8 mouse cellular contexts compared by ENCODE assay signal in the genomic region with DNA sequence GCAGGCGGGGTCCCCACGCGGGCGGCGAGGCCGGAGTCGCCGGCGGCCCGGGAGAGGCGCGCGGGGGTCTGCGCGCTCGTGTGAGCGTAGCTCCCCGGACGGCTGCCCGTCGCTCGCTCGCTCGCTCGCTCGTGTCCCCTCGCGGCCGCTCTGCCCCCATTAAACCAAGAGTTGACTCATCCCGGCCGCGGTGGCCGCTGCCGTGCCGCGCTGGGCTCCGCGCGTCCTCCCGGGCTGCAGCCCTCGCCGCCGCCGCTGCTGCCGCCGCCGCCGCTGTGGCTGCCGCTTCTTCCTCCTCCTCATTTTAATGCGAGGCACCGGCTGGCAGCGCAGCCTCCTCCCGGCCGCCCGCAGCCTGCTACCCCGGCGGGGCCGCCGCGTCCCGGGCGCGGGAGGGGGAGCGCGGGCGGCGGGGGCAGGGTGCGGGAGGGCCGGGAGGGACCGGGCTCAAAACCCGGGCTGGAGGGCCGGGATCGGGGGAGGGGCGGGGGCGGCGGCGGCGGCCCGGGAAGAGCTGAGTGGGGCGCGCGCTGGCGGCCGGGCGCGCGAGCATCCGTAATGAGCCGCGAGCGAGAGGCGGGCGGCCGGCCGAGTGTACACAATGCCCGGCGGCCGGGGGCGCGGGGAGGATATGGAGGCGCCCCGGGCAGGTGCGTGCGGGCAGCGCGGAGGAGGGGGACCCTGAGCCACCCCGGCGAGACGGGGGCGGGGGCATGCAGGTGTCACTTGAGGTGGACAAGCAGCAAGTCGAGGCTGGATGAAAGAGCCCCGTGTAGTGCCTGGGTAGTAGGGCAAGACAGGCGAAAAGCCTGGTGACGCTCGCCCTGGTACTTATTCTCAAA. TPM values are rescaled to one million over a fixed set of nuclear protein-coding genes. Genes with fewer than 3 reads are reported as not detected.
DNase-seq lines count a peak whose midpoint lies in the region; ATAC-seq and TF ChIP-seq lines count a peak whose summit lies in the region.

No protein-coding gene starts in this region.

- H3K27me3 ChIP-seq in small intestine, adult 2 months (ENCODE audit: control insufficient read depth, insufficient read depth, low read length), result peaks cover 23% of the 10 kb centered on the region

- no peaks in the 10 kb centered on the region for H3K4me1 ChIP-seq in embryonic fibroblast, embryonic 13.5 days (ENCODE audit: control insufficient read depth, insufficient read depth, low read length)
- no peaks in the 10 kb centered on the region for H3K4me1 ChIP-seq in small intestine, adult 2 months (ENCODE audit: control insufficient read depth, insufficient read depth, insufficient read length, low read length)

- WGBS in small intestine, adult 2 months, result 2% methylated on average over 90 of the region's 115 CpGs

- TF ChIP-seq POLR2A in embryonic fibroblast, embryonic 13.5 days (IDR thresholded peaks at IDR 0.05; ENCODE audit: low read depth, low read length), result no peak
- TF ChIP-seq POLR2A in small intestine, adult 2 months (IDR thresholded peaks at IDR 0.05; ENCODE audit: low read depth, low read length), result no peak

- intact Hi-C loops in heart, postnatal 14 days (cut with DNase I), result no loop called here

- ATAC-seq in erythroid progenitor cell, adult 5-6 weeks (replicated peaks; ENCODE audit: low FRiP score, poor library complexity, severe bottlenecking), result no peak

- TF ChIP-seq CTCF in embryonic fibroblast, embryonic 13.5 days (IDR thresholded peaks at IDR 0.05; ENCODE audit: borderline replicate concordance, insufficient read depth, low read length), result no peak
- no peak for TF ChIP-seq CTCF in small intestine, adult 2 months (IDR thresholded peaks at IDR 0.05; ENCODE audit: extremely low read depth, insufficient read length, insufficient replicate concordance, low read depth, low read length)

- peak; percentile 73 for DNase-seq in Muller cell, postnatal 12 days (ENCODE audit: inconsistent ontology term)
- DNase-seq in adrenal gland, postnatal 4 days (ENCODE audit: low spot score in 2 of 2), result peak; percentile 26 to 43
- peak; percentile 72 to 76 for DNase-seq in heart, postnatal 14 days
- DNase-seq in layer of hippocampus, postnatal 25 days (ENCODE audit: extremely low spot score in 1 of 2, low spot score in 1 of 2), result peak; percentile 33 to 49
- peak; percentile 60 for DNase-seq in mesoderm, embryonic 11.5 days (ENCODE audit: low read depth, low spot score)

- peak overlapping the region; percentile 74 for H3K4me3 ChIP-seq in embryonic fibroblast, embryonic 13.5 days (ENCODE audit: insufficient read depth, low read length)
- H3K4me3 ChIP-seq in small intestine, adult 2 months (ENCODE audit: low read depth, low read length), result peak overlapping the region; percentile 78

- H3K27ac ChIP-seq in embryonic fibroblast, embryonic 13.5 days (ENCODE audit: insufficient read depth, low read length), result no peak overlapping the region
- no peak overlapping the region; the same call in 1 of the 2 replicates for H3K27ac ChIP-seq in small intestine, adult 2 months (ENCODE audit: insufficient read depth, low read depth, low read length)

- no peaks in the 10 kb centered on the region for H3K36me3 ChIP-seq in small intestine, adult 2 months (ENCODE audit: control insufficient read depth, insufficient read depth, low read length)

RNA-seq across cellular contexts. Expression of gene Satb1, which starts 19.9 kb away (rescaled TPM):
- 10 to 100 TPM; 29.3 to 36.0 TPM for total RNA-seq in adrenal gland, postnatal 4 days (2021)
- 6.2 and 6.5 TPM in 2 replicates for polyA plus RNA-seq in embryonic fibroblast, embryonic 13.5 days (2011; ENCODE audit: insufficient read length, low read depth, missing spikeins)
- 10 to 100 TPM; 27.1 to 63.8 TPM for total RNA-seq in heart, postnatal 14 days (2021)
- 10 to 100 TPM; 69.4 to 78.0 TPM for total RNA-seq in layer of hippocampus, postnatal 25 days (2021)
- 1.8 and 2.5 TPM in 2 replicates for polyA plus RNA-seq in small intestine, adult 2 months (2012; rRNA removed)
- total RNA-seq in erythroid progenitor cell, adult 5-6 weeks (2015; ENCODE audit: low replicate concordance), result 15.9 and 24.3 TPM in 2 replicates
- 4.2 and 5.6 TPM in 2 replicates for total RNA-seq in erythroid progenitor cell, adult 5-6 weeks (2017; ENCODE audit: low replicate concordance)
